In the genomic region with DNA sequence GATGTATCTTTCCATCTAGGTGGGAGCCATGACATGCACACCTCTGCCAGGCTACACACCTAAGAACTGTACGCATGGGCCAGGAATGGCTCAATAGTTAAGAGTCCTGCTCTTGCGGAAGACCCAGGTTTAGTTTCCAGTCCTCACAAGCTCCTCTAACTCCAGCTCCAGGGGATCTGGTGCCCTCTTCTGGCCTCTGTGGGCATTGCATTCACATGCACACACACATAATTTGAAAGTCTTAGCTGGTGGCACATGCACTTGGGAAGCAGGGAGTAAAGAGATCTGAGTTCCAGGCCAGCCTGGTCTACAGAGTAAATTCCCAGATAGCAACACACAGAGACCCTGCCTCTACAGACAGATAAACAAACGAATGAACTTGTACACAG, we compare ENCODE assay signal across 1 mouse cellular context.
TF ChIP-seq lines count a peak whose summit lies in the region.

No protein-coding gene starts in this region.

TF ChIP-seq in CH12.LX, 34 proteins besides CTCF, POLR2A, EP300 and RAD21 (continued from another document):
- TF ChIP-seq NELFE (IDR thresholded peaks at IDR 0.05; ENCODE audit: low read depth, low read length) (no peak), NRF1 (IDR thresholded peaks at IDR 0.05; ENCODE audit: low read depth, low read length) (no peak), GABPA (IDR thresholded peaks at IDR 0.05; ENCODE audit: insufficient replicate concordance, low read depth, low read length) (no peak), KAT2A (IDR thresholded peaks at IDR 0.05; ENCODE audit: insufficient replicate concordance, low read length) (no peak), BHLHE40 (IDR thresholded peaks at IDR 0.05; ENCODE audit: low read depth, low read length) (no peak), SIN3A (IDR thresholded peaks at IDR 0.05; ENCODE audit: low read length) (no peak), ZC3H11A (IDR thresholded peaks at IDR 0.05; ENCODE audit: low read depth, low read length) (no peak), JUND (conservative IDR thresholded peaks at IDR 0.05; ENCODE audit: low read depth, low read length) (no peak), E2F4 (IDR thresholded peaks at IDR 0.05; ENCODE audit: insufficient replicate concordance, low read depth, low read length) (no peak), ELF1 (IDR thresholded peaks at IDR 0.05; ENCODE audit: low read depth, low read length) (no peak), PAX5 (IDR thresholded peaks at IDR 0.05; ENCODE audit: low read length) (no peak), CHD2 (IDR thresholded peaks at IDR 0.05; ENCODE audit: low read length) (no peak)
